Mouse (Mus musculus) embryonic facial prominence, embryonic 14.5 days (tissue): ENCODE measurements at regions not wholly inside any gene's neighbourhood (a gene's known extent, or its start where the extent isn't known, plus 50 kb on each side); places are given as distances from the start of the nearest gene placed in this dataset.

ENCODE experiments used
- ATAC-seq: fragments of 200-750 bp; cut with Nextera tagmentation; 2 replicates; pipeline ENCODE4 v1.8.0; 2017; ENCODE audit warnings: low read depth, moderate number of reproducible peaks, moderate TSS enrichment
- DNase-seq: peaks from one replicate; pipeline ENCODE4 v3.0.0-alpha.2; 2015; ENCODE audit warnings: low spot score
- H3K27ac ChIP-seq: fragments of 300-500 bp; sonication (generic); replicated peaks from 2 replicates; pipeline ENCODE4 v1.5.1; 2014; ENCODE audit warnings: low read depth, mild to moderate bottlenecking, low read length, moderate library complexity
- H3K27me3 ChIP-seq: fragments of 300-500 bp; sonication (generic); replicated peaks from 2 replicates; pipeline ENCODE4 v1.6.1; 2014; ENCODE audit warnings: low read length; ENCODE audit not compliant: control insufficient read depth, insufficient read depth
- H3K36me3 ChIP-seq: fragments of 300-500 bp; sonication (generic); 2 replicates; pipeline ENCODE4 v1.6.1; 2014; ENCODE audit warnings: low read length, mixed read lengths; ENCODE audit not compliant: control insufficient read depth, insufficient read depth
- H3K4me1 ChIP-seq: fragments of 300-500 bp; sonication (generic); 2 replicates; pipeline ENCODE4 v1.6.1; 2014; ENCODE audit warnings: antibody characterized with exemption, low read length; ENCODE audit not compliant: control insufficient read depth, insufficient read depth
- H3K4me2 ChIP-seq: fragments of 300-500 bp; sonication (generic); 2 replicates; pipeline ENCODE4 v1.6.1; 2014; ENCODE audit warnings: low read depth, mild to moderate bottlenecking, low read length, moderate library complexity, mixed read lengths
- H3K4me3 ChIP-seq: fragments of 300-500 bp; sonication (generic); 2 replicates; pipeline ENCODE4 v1.5.1; 2014; ENCODE audit warnings: low read depth, mild to moderate bottlenecking, low read length
- H3K9ac ChIP-seq: fragments of 300-500 bp; sonication (generic); 2 replicates; pipeline ENCODE4 v1.6.1; 2014; ENCODE audit warnings: low read depth, mild to moderate bottlenecking, low read length, moderate library complexity, mixed read lengths
- H3K9me3 ChIP-seq: fragments of 300-500 bp; sonication (generic); 2 replicates; pipeline ENCODE4 v1.6.1; 2016; ENCODE audit warnings: low read length; ENCODE audit not compliant: control insufficient read depth
- WGBS: fragments of 180-500 bp; shearing (Covaris S2); extraction: QIAGEN DNeasy Blood & Tissue Kit; methylation state at CpG from one replicate; pipeline ENCODE4 v1.1.7; 2014; 5-methylcytosine and 5-hydroxymethylcytosine counted together

- Histone ChIP-seq H3K4me2 (no peak overlapping the region), H3K4me1 (no peaks in the 10 kb centered on the region), H3K36me3 (no peaks in the 10 kb centered on the region), H3K9ac (no peak overlapping the region), H3K27ac (no peak overlapping the region), H3K4me3 (no peak overlapping the region), H3K9me3 (no peaks in the 10 kb centered on the region), H3K27me3 (no peaks in the 10 kb centered on the region)
- ATAC-seq (no peak), DNase-seq (no peak)
- 69% methylated on average over 3 of the region's 3 CpGs for WGBS
These were observed 159.9 kb downstream of the AW209491 start for GRCm38 (mm10) chr13:14789827-14790226.

GRCm38 (mm10) chr13:14800246-14800645 is 170.3 kb downstream of the AW209491 start:
- no peaks in the 10 kb centered on the region for H3K27me3 ChIP-seq
- H3K27ac ChIP-seq, result no peak overlapping the region
- H3K4me3 ChIP-seq, result no peak overlapping the region
- H3K9me3 ChIP-seq, result no peaks in the 10 kb centered on the region
- no peaks in the 10 kb centered on the region for H3K4me1 ChIP-seq
- H3K9ac ChIP-seq, result no peak overlapping the region
- H3K36me3 ChIP-seq, result no peaks in the 10 kb centered on the region
- no peak for ATAC-seq
- H3K4me2 ChIP-seq, result no peak overlapping the region
- DNase-seq, result peak; percentile 29

- no peaks in the 10 kb centered on the region for H3K9me3 ChIP-seq
- H3K9ac ChIP-seq, result no peak overlapping the region
- H3K27ac ChIP-seq, result no peak overlapping the region
- H3K4me3 ChIP-seq, result no peak overlapping the region
- 58% methylated on average over 3 of the region's 3 CpGs for WGBS
- no peak overlapping the region for H3K4me2 ChIP-seq
- H3K27me3 ChIP-seq, result no peaks in the 10 kb centered on the region
- DNase-seq (no peak), ATAC-seq (no peak)
- H3K36me3 ChIP-seq, result no peaks in the 10 kb centered on the region
- H3K4me1 ChIP-seq, result no peaks in the 10 kb centered on the region
These were observed 171.1 kb downstream of the AW209491 start for GRCm38 (mm10) chr13:14801020-14801419.

GRCm38 (mm10) chr13:14802391-14802790 is 172.4 kb downstream of the AW209491 start:
- Histone ChIP-seq H3K9me3 (no peaks in the 10 kb centered on the region), H3K9ac (no peak overlapping the region), H3K4me1 (no peaks in the 10 kb centered on the region), H3K4me2 (no peak overlapping the region), H3K36me3 (no peaks in the 10 kb centered on the region), H3K27ac (no peak overlapping the region), H3K4me3 (no peak overlapping the region), H3K27me3 (no peaks in the 10 kb centered on the region)
- ATAC-seq (no peak), DNase-seq (no peak)
- WGBS, result 87% methylated on average over 2 of the region's 2 CpGs

- H3K4me1 ChIP-seq, result no peaks in the 10 kb centered on the region
- no peak overlapping the region for H3K4me2 ChIP-seq
- no peak for ATAC-seq
- no peak for DNase-seq
- no peaks in the 10 kb centered on the region for H3K36me3 ChIP-seq
- H3K9me3 ChIP-seq, result 0 out of 2 replicates have a peak, but pooled peaks cover 7% of the 10 kb centered on the region
- no peak overlapping the region for H3K9ac ChIP-seq
- H3K4me3 ChIP-seq, result no peak overlapping the region
- H3K27ac ChIP-seq, result no peak overlapping the region
- H3K27me3 ChIP-seq, result no peaks in the 10 kb centered on the region
These were observed 205.4 kb downstream of the AW209491 start for GRCm38 (mm10) chr13:14835362-14835761.
